Mouse (Mus musculus): Measurements from ENCODE around the gene Gpr107. TPM values are rescaled to one million over a fixed set of nuclear protein-coding genes. Genes with fewer than 3 reads are reported as not detected.

Gene Gpr107
- total and polyA plus RNA-seq, 2 experiments from 2014 or later = 24.0 to 40.8 TPM

DNA sequence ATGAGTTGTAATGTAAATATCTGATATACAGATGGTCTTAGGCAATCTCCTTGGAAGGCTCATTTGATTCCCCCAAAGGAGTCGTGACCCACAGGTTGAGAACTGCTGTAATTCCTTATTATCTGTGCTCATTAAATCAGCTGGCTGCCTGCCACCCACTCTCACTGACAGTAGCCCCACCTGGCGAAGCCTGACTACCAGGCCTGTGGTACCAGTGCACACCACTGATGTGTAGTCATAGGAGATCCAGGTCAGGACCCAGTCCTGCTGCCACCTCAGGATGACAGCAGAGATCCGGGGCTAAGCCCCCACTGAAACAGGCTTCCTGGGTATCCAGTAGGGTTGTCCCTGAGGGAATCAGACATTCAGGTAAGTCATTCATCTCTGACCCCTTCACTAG lies 66.5 kb downstream of the Gpr107 start:
- no peaks in the 10 kb centered on the region for H3K4me1 ChIP-seq (ENCODE audit: insufficient read depth)
- no peak overlapping the region for H3K27ac ChIP-seq (ENCODE audit: low read depth, low read length)
- no peak overlapping the region for H3K4me3 ChIP-seq (ENCODE audit: low read depth, low read length)
- 63% methylated on average over 3 of the region's 3 CpGs for WGBS
- peaks cover 13% of the 10 kb centered on the region for H3K36me3 ChIP-seq (ENCODE audit: insufficient read depth)
- H3K9me3 ChIP-seq (ENCODE audit: low read length) = no peaks in the 10 kb centered on the region
- no peak for ATAC-seq
- no peak for DNase-seq
- TF ChIP-seq CTCF (IDR thresholded peaks at IDR 0.05; ENCODE audit: low read depth) = no peak
- H3K4me2 ChIP-seq (ENCODE audit: low read depth) = no peak overlapping the region
- H3K9ac ChIP-seq = no peak overlapping the region
- no peaks in the 10 kb centered on the region for H3K27me3 ChIP-seq (ENCODE audit: insufficient read depth, low read length)

DNA sequence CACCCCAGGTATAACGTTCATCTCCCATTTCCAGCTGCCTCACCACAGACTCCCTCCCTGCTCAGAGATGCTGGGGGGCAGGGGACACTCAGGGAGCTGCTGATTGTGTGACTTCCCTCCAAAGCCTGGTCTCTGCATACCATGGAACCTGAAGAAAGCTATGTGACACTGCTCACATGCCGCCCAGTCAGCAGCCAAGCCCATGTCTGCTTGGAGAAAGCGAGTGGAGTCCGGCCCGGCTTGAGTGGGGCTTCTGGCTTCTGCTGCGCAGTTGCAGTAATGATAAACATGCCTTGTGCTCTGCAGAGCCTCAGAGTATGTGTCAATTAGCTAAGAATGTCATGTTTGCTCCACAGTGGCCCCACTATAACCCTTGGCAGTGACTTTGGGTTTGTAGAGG lies 67.4 kb downstream of the Gpr107 start:
- no peaks in the 10 kb centered on the region for H3K4me1 ChIP-seq (ENCODE audit: insufficient read depth)
- no peak overlapping the region for H3K4me3 ChIP-seq (ENCODE audit: low read depth, low read length)
- ATAC-seq (no peak), DNase-seq (no peak)
- WGBS = 85% methylated on average over 6 of the region's 6 CpGs
- peaks cover 8% of the 10 kb centered on the region for H3K36me3 ChIP-seq (ENCODE audit: insufficient read depth)
- no peak overlapping the region for H3K27ac ChIP-seq (ENCODE audit: low read depth, low read length)
- H3K9me3 ChIP-seq (ENCODE audit: low read length) = no peaks in the 10 kb centered on the region
- TF ChIP-seq CTCF (IDR thresholded peaks at IDR 0.05; ENCODE audit: low read depth) = no peak
- H3K9ac ChIP-seq = no peak overlapping the region
- no peak overlapping the region for H3K4me2 ChIP-seq (ENCODE audit: low read depth)
- no peaks in the 10 kb centered on the region for H3K27me3 ChIP-seq (ENCODE audit: insufficient read depth, low read length)

DNA sequence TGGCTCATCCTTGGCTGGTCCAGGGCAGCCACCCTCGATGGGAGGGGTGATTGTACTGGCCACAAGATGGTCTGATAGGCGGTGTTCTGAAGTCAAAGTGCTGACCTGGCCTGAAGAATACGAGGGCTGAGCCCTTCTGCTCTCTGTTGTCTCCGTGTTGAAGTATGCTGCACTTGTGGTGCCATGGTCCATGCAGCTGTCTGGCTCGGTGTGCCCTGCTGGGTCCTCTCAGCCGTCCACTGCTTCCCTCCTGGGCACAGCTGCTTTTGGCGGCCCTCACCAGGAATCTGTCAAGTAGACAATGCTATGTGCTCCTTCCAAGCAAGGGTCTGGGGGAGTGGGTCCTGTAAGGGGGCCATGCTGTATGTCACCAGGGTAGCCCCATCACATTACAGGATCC lies 68.7 kb downstream of the Gpr107 start:
- no peak overlapping the region for H3K27ac ChIP-seq (ENCODE audit: low read depth, low read length)
- H3K4me1 ChIP-seq (ENCODE audit: insufficient read depth) = no peaks in the 10 kb centered on the region
- H3K4me2 ChIP-seq (ENCODE audit: low read depth) = no peak overlapping the region
- H3K4me3 ChIP-seq (ENCODE audit: low read depth, low read length) = no peak overlapping the region
- WGBS = 69% methylated on average over 7 of the region's 7 CpGs
- H3K9me3 ChIP-seq (ENCODE audit: low read length) = no peaks in the 10 kb centered on the region
- H3K9ac ChIP-seq = no peak overlapping the region
- DNase-seq (no peak), ATAC-seq (0 out of 2 replicates have a peak, but pooled peaks have one; percentile 23)
- no peak for TF ChIP-seq CTCF (IDR thresholded peaks at IDR 0.05; ENCODE audit: low read depth)
- no peaks in the 10 kb centered on the region for H3K27me3 ChIP-seq (ENCODE audit: insufficient read depth, low read length)
- H3K36me3 ChIP-seq (ENCODE audit: insufficient read depth) = no peaks in the 10 kb centered on the region

DNA sequence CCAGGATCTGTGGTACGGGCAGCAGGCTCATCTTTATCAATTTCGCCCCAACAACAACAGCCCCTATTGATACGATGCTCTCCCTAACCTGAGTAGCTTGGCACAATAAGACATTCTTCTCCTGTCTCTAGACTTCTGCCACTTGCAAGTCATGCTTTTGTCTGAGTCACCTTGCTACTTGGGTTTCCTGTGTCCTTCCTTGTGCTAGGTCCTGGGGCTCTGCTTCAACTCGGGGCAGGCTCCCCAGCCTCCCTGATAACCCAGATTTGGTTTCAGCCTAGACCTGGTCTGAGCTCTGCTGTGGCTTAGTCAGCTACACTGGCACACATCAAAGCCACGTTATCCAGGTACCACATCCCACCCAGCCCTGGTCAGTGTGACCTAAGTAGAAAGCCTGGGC lies 69.5 kb downstream of the Gpr107 start:
- Histone ChIP-seq H3K27me3 (ENCODE audit: insufficient read depth, low read length) (no peaks in the 10 kb centered on the region), H3K4me3 (ENCODE audit: low read depth, low read length) (no peak overlapping the region), H3K4me2 (ENCODE audit: low read depth) (no peak overlapping the region), H3K36me3 (ENCODE audit: insufficient read depth) (no peaks in the 10 kb centered on the region), H3K4me1 (ENCODE audit: insufficient read depth) (no peaks in the 10 kb centered on the region), H3K27ac (ENCODE audit: low read depth, low read length) (no peak overlapping the region), H3K9ac (no peak overlapping the region), H3K9me3 (ENCODE audit: low read length) (no peaks in the 10 kb centered on the region)
- WGBS = 85% methylated on average over 5 of the region's 5 CpGs
- no peak for DNase-seq
- TF ChIP-seq CTCF (IDR thresholded peaks at IDR 0.05; ENCODE audit: low read depth) = no peak
- no peak for ATAC-seq

DNA sequence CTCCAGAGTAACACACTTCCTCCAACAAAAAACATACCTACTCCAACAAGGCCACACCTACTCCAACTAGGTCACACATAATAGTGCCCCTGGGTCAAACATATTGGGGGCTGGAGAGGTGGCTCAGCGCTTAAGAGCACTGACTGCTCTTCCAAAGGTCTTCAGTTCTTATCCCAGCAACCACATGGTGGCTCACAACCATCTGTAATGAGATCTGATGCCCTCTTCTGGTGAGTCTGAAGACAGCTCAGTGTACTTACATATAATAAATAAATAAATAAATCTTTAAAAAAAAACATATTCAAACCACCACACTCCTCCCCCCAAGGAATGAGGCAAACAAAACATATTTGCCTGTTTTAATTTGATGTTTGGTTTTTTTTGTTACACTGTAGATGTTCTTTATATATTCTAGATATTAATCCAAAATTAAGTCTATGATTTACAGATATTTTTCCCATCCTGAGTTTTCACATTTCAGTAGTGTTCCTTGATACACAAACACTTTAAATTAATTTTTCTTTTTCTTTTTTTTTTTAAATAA lies 76.7 kb downstream of the Gpr107 start:
- 52% methylated on average over 1 of the region's 1 CpGs for WGBS
- Histone ChIP-seq H3K27ac (ENCODE audit: low read depth, low read length) (no peak overlapping the region), H3K4me2 (ENCODE audit: low read depth) (no peak overlapping the region), H3K36me3 (ENCODE audit: insufficient read depth) (no peaks in the 10 kb centered on the region), H3K9me3 (ENCODE audit: low read length) (no peaks in the 10 kb centered on the region), H3K4me3 (ENCODE audit: low read depth, low read length) (no peak overlapping the region), H3K4me1 (ENCODE audit: insufficient read depth) (no peaks in the 10 kb centered on the region), H3K9ac (no peak overlapping the region), H3K27me3 (ENCODE audit: insufficient read depth, low read length) (no peaks in the 10 kb centered on the region)
- ATAC-seq = no peak
- 0 out of 2 replicates have a peak, but pooled peaks have one; percentile 17 for TF ChIP-seq CTCF (IDR thresholded peaks at IDR 0.05; ENCODE audit: low read depth)
- DNase-seq = no peak

DNA sequence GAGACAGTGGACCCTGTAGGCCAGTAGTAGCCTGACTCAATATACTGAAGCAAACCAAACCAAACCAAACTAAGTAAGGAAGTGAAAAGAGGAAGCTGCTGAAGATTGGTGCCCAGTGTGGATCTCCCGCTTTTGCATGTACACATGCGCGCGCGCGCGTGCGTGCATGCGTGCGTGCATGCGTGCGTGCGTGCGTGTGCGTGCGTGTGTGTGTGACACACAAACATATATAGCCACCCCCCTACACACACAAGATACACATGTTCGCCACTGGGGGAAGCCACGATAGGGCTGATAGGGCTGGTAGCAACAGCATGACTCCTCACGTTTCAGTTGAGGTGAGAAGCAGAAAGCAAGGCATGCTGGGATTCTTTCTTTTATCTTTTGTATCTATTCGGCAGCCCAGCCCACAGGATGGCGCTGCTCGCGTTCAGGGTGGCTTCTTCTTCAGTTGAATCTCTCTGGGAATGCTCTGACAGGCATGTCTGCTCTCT lies 87.1 kb downstream of the Gpr107 start:
- Histone ChIP-seq H3K9ac (no peak overlapping the region), H3K9me3 (ENCODE audit: low read length) (no peaks in the 10 kb centered on the region), H3K4me2 (ENCODE audit: low read depth) (peak overlapping the region; percentile 26), H3K4me3 (ENCODE audit: low read depth, low read length) (no peak overlapping the region), H3K36me3 (ENCODE audit: insufficient read depth) (no peaks in the 10 kb centered on the region), H3K27ac (ENCODE audit: low read depth, low read length) (no peak overlapping the region), H3K27me3 (ENCODE audit: insufficient read depth, low read length) (no peaks in the 10 kb centered on the region; the same call in 1 of the 2 replicates), H3K4me1 (ENCODE audit: insufficient read depth) (no peaks in the 10 kb centered on the region)
- DNase-seq (peak; percentile 76), ATAC-seq (peak; percentile 94)
- peak; percentile 56 for TF ChIP-seq CTCF (IDR thresholded peaks at IDR 0.05; ENCODE audit: low read depth)
- WGBS = 36% methylated on average over 23 of the region's 23 CpGs

DNA sequence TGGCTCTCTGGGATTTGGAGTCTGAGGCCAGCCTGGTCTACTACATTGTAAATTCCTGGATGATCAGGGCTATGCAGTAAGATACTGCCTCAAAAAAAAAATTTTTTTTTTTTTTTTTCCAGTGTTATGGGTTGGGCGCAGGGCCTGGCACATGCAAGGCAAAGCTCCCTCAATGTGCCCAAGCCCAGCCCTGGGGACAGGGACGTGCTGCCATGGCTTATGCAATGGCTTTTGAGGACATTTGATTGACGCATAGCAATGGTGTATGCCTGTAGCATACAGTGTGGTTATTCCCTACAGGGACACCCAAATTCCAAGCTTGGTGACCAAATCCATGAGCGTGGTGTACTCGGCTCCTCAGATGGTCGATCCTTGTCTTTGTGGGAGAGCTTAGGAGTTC lies 87.7 kb downstream of the Gpr107 start:
- DNase-seq (no peak), ATAC-seq (0 out of 2 replicates have a peak, but pooled peaks have one; percentile 6)
- no peak overlapping the region for H3K27ac ChIP-seq (ENCODE audit: low read depth, low read length)
- H3K9ac ChIP-seq = no peak overlapping the region
- H3K36me3 ChIP-seq (ENCODE audit: insufficient read depth) = no peaks in the 10 kb centered on the region
- H3K27me3 ChIP-seq (ENCODE audit: insufficient read depth, low read length) = no peaks in the 10 kb centered on the region; the same call in 1 of the 2 replicates
- H3K4me3 ChIP-seq (ENCODE audit: low read depth, low read length) = no peak overlapping the region
- H3K4me1 ChIP-seq (ENCODE audit: insufficient read depth) = 0 out of 2 replicates have a peak, but pooled peaks cover 2% of the 10 kb centered on the region
- no peak overlapping the region for H3K4me2 ChIP-seq (ENCODE audit: low read depth)
- no peak for TF ChIP-seq CTCF (IDR thresholded peaks at IDR 0.05; ENCODE audit: low read depth)
- 82% methylated on average over 6 of the region's 6 CpGs for WGBS
- no peaks in the 10 kb centered on the region for H3K9me3 ChIP-seq (ENCODE audit: low read length)

Measured in forebrain, postnatal 0 days (tissue).